Mouse (Mus musculus) gastrocnemius, adult 8-10 months (tissue): ENCODE measurements at regions not wholly inside any gene's neighbourhood (a gene's known extent, or its start where the extent isn't known, plus 50 kb on each side); places are given as distances from the start of the nearest gene placed in this dataset.

Source experiments
- DNase-seq, 2 experiments: peaks; one replicate each; pipeline ENCODE4 v3.0.0; 2022; ENCODE audit warnings: low spot score in 2 of 2

DNA sequence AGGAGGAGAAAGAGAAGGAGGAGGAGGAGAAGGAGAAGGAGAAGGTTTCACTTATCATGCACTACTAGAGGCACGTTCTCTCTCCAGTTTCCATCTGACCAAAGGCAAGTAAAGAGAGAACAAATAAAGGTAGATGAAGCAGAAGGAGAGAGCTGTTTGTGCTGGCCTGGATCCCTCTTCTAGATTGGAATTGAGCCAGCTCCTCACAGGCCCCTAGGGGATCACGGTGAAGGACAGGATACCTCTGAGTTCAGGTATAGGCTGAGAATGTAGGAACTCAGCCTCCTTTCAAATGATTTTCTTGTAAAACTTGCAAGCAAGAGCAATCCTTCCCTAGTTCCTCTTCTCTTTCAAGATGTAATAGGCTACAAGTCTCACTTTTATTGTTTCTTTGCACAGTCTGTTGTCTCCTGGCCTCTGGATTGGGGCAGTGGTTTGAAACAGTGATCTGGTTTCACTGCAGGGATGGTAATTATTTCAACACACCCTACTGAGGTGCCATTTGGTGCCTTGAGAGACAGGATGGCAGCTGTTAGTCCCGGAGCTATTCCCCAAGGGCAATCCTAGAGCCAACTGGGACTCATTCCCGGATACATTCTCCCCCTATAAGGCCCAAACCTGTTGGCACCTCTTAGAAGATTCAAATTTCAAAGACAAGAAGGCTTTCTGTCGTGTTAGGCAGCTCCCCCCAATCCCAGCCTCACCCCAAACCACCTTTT lies 134.8 kb downstream of the Gm9817 start:
- peak; percentile 3 to 15 for DNase-seq

DNA sequence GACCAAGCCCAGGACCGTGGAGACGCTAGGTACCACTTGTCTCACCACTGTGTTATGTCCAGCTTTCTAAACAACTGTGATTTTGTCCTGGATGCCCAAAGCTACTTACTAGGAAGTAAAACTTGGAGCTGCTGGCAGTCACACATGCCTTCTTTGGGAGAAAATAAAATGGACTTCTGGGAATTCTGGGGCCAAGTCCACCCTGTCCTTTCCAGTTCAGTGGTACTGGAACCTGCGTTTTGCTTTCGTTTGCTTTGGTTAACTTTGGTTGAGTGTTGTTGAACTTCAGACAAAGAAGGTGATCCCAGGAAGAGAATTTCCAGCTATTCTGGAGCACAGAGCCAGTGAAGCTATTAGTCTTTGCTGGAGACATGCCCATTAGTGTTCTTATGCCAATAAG lies 139.8 kb downstream of the Gm9817 start:
- no peak for DNase-seq

DNA sequence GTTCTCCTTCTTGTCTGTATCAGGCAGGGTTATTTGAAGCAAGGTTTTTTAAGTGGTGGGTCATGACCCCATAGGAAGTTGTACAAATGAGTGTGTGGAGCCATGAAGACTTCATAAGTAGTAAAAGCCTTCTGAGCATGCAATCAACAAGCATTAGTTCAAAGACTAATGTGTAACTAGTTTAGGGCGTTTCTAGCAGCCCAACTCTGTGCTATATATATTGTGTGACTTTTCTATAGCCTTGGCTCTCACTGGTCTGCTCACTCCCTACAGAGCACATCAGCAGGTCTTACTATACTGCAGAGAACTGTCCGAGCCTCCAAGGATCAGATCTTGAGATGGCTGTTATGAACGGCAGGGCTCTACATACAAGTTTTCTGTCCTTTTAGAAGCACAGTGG lies 141.2 kb downstream of the Gm9817 start:
- DNase-seq = no peak

DNA sequence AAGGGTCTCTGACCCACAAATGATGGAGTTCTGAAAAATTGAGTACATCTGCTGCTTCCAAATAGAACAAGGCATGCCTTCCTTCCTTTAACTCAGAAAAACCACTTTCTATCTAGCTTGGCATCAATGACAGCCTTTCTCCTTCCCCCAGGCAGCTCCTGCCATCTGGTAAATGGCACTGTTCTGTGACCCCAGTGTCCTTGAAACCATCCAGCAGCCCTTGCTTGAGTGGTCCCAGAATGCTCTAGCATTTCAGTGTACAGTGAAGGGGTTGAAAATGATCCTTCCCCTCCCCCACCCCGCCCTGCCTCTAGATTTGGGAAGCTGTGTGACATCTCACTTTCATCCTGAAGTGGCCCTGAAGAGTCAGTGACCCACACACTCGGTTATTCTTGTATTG lies 152.3 kb downstream of the Gm9817 start:
- DNase-seq = no peak

DNA sequence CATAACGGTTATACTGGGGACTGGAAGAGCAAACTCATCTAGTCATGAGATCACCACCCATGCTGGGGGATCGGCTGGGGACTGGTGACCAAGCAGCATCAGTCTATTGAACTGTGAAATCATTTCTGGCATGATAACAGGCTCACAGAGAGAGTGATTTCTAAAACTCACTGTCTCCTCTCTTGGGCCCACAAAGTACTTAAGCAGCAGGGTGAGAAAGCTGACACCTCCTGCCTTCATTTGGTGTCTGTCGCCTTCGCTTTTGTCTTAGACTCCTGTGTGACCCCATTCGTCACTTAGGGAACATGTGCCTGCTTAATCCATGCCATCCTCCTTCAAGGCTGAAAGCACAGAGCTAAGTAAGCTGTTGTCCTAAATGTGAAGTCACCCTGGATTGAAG lies 154.3 kb upstream of the Mylip start:
- DNase-seq = no peak

DNA sequence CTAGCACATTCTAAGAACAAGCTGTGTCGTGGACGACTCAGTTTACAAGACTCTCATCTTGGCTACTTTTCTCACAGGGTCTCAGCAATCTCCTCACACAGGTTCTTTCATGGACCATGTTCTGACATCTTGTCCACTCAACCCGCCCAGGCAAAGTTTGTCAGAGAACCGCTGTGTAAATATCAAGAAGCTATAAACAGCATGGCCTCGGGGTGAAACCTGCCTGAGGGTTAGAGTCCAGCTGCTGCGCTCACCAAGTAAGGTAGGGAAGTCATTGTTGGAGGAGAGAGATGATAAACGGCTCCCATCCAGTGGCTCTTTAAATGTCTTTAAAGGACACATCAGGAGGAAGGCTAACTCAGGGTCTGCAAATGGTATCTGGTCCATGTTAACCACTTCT lies 151.3 kb upstream of the Mylip start:
- no peak for DNase-seq

DNA sequence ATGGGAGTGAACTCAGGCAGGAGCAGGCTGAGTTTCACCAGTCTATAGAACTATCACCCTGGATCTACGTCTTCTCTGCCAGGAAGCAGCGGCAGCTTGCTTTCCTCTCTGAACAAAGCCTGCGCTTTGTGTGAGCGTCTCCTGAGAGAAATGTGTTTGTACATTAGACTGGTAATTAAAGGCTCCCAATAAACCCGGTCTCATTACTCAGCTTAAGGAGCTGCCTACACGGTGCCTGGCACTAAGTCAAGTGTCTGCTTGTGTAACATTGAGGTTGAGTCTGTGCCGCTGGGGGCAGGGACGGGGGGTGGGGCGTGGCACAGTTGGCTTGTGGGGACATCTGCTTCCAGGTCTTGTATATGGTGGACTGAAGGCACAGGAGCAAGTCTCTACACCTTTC lies 150.4 kb upstream of the Mylip start:
- DNase-seq = peak in 1 of 2 experiments; percentile 4

DNA sequence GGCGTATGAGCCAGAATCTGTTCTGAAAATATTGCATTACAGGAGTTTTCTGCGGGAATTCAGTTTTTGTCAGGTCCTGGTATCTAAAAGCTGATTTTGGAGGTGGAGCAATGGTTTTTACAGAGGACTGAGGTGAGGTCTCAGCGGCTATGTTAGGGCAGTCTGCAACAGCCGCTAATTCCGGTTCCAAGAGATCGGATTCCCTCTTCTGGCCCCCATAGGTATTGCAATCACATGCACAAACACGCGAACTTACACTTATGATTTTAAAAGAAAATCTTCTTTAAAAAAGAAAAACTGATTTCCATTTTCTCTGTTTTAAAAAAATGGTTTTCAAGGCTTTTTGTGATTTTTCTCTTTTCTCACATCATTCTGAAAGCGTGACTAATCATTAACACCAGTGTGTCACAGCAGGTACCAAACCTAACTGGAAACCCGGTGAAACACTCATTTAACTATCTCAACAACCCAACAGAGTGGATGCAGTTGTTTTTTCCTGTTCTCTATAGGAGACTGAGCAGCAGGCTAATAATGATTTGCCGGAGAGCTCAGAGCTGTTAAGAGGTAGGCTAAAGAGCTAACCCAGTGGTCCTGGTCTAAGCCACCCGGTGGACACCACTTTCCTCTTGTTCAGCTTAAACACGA lies 149.4 kb upstream of the Mylip start:
- no peak for DNase-seq

DNA sequence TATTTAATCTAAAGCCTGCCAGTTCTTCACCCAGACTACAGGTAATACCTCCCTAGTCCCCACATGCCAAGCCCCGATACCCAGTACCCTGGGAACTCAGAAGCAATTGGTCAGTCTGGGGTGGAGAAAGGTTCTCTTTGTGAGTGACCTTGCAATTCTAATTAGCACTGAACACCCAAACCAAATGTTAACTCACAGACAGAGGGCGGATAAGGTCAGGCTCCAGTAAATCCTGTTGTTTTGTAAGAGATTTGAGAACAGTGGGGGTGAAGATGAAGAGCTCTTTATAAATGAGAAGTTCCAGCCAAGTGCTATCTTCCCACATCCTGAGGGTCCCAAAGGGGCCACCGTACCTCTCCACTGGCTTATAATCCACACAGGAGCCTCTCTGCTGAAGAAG lies 147.3 kb upstream of the Mylip start:
- DNase-seq = no peak

DNA sequence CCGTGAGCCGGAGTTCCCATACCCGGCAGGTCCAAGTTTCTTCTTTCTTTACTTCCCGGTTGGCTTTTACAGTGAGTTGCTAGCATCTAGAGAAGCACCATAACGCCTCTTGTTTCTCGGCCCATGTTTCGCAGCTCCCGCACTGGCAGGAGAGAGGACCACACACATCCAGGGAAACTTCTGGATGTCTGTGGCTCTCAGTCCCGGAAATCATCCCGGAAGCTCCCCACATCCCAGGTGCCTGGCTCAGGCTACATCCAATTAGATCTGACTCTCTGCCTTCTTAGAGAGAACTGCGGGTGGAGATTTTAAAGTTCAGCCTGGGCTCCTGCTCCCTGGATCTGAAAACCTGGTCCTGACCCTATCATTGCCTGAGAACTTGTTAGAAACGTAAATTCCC lies 146.8 kb upstream of the Mylip start:
- DNase-seq = no peak

DNA sequence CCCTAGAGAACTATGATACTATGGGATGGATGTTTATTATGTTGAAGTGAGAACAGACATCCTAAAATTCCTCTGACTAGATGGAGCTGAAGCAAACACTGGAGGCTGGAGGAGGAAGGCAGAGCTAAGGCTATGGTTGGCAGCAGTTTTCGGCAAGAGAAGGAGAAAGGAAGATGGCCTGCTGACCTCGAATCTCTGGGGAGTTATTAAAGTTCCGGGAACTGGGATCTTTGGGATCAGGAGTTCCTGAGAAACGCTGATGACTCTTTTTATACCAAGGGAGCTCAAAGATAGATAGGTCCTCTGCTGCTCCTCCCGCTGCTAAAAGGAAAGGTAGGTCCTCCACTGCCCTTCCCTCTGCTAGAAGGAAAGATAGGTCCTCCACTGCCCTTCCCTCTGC lies 143.9 kb upstream of the Mylip start:
- DNase-seq = no peak

DNA sequence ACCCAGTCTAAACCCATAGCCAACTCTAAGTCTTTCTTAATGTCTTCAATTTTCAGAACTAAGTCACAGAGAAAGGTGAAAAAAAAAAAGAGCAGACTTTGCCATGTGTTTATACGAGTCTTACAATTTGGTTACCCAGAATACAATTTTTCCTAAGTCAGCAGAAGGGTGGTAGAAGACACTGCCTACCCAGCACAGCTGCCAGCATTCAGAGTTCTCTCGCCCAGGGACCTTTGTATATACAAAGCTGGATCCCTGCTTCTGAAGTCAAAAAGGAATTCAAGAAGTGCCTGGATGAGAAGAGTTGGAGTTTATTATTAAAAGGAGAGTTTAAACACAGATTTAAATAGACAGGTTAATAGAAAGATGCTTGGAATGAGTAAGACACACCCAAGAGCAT lies 143.2 kb upstream of the Mylip start:
- DNase-seq = no peak

DNA sequence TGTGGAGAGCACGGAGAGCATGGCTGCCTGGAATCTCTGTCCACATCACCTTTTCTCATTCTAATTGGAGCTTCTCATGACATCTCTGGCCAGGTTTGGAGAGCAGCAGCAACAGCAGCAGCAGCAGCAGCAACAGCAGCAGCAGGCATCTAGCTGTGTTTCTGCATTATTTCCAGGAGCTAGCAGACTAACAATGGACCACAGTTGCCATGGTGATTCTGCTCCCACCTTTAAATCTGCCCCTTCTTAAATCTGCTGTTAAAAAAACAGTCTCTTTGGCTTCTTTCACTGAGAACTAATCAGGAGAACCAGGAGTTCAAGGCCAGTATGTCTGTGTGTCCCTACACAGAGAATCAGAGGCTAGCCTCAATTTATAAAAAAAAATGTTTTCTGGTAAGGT lies 139.5 kb upstream of the Mylip start:
- DNase-seq = no peak

DNA sequence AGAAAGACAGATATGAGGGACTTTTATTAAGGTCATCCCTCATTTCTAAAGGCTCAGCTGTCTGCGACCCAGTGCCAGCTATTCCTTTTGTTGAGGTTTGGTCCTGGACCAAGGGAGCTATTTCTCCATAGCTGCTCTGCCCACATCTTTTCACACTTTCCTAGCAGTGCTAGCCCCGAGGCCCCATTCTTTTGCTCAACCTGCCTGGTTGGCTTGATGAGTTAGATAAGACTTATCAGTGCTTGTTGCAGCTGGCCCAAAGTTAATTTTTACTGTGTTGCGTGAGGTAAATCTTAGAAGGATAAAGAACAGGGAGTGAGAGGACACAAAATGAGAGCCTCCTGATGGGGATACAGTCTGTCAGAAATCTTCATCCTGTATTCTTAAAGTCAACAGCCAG lies 138.5 kb upstream of the Mylip start:
- no peak for DNase-seq

DNA sequence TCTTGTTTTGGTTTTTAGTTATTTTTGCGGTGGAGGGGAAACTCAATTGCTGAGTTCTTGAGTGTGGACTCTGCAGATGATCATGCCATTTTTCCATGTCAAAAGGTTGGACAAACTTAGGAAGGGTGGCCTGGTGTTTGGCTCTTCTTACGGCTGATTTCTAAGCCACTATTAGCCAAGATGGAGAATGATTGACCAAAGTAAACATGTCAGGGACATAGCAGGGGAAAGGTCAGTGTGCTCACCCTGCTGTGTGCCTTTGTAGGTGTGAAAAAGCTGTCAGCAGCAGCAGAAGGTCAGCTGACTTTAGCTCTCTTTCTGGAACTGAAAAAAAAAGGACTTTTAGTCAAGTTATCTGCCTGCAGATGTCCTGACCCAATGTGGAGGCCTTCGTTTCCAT lies 137.4 kb upstream of the Mylip start:
- DNase-seq = no peak

DNA sequence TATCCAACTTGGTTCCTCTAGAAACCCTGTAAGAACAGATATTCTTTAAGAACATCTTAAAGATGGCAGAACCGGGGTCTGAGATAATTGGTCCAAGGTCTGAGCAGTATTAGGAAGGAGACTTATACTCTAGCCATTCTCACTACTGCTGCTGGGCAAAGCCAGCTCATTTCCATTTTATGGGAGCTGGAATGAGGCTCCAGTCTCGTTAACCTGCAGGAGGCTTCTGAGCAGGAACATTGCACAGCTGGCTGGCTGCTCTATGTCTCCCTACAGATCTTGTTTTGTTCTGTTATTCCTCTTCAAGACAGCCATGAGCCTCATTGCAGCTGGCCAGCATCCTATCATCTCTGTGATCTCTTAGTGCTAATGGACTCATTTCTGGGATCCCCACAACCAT lies 136.3 kb upstream of the Mylip start:
- DNase-seq = no peak

DNA sequence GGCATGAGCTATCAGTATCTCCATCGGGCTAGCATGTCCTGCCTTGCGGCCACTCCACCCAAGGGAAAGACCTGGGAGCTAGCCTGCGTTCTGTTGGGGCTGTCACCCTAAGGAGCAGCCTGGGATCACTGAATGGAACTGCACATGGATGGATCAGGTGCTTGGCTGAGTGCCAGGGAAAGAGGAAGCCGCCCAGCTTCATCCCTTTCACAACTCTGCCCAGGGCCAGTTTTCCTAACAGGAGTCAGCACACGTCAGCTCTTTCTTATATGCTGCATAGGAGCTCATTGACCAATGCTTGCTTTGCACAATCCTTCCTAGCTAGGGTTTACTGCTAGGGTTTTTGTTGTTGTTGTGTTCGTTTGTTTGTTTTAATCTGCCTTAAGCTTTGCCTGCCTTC lies 134.3 kb upstream of the Mylip start:
- DNase-seq = no peak

DNA sequence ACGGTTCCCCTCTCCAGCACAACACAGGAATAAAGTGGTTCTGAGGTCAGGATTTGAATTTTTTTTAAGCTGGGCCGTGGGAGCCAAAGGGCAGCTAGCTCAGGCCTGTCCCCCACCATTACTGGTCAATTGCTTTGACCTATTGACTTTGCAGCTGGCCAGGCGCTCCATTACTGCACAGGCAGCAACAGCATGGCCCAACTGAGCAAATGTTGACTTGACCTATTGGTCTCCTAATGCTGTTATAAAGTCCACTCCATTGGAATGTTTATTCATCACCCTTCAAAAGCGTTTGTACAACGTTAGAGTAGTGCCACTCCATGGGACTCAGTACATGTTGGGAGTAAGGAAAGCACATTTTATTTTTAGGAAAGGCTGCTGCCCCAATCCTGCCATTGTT lies 127.5 kb upstream of the Mylip start:
- no peak for DNase-seq

DNA sequence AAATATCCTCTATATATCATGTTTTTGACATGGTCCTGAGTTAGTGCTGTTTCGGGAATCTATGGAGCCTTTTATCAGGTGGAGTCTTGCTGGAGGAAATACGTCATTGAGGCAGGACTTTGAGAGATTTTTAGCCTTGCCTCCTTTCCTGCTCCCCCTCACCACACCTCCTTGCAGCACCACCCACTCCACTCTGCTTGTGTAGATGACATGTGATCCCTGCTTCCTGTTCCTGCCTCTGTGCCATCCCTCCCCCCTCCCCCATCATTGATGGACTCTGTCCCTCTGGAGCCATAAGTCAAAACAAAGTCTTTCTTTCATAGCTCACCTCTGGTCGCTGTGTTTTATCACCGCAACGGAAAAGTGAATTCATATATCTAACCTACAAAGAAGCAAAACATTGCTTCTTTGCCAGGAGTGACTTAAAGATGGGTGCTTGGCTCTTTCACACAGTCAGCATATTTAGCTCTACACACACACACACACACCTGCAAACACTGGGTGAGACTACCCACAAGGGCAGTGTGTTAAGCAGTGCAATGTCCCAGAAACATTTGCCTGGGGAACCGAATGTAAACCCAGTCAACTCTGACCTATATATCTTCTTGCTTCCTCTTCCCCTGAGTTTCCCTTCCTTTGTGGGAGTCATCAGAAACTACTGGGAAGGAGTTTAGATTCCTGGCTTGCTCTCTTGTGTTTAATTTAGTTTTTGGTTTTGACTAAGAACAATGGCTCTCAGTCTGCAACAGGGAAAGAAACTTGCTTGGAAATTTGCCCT lies 123.1 kb upstream of the Mylip start:
- DNase-seq = no peak

DNA sequence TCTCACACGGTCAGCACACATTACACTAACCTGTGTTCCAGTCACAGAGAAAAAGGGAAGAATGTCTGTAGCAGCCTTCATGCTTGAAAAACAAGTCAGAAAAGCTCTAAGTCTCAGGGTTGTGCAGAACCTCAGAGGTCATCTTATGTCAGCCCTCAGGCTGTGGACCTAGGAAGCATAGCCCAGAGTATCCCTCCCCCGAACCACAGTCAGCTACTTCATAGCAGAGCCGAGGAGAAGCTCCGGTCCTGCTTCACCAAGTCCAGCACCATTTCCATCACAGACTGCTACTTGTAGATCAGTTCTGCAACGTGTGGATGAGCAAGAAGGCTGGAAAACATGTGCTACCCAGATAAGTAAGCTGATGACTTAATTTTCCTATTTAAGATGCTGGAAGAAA lies 122.1 kb upstream of the Mylip start:
- DNase-seq = no peak

DNA sequence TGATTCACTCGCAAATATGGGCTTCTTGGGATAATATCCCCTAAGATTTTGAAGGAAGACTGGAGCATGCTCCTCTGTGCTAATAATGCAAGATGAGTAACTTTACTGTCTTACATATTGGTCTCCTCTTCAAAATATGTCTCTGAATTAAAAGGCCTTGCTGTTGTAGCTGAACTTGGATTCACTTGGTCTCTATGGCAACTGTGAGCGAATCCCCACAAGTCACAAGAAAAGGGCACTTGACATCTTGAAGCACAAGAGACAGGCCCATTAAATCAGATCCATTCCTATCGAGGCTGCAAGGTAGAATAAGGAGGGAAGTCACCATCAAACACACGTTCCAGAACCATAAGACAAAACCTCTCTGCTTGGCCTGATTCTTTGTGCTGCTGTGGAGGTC lies 121.6 kb upstream of the Mylip start:
- DNase-seq = no peak

DNA sequence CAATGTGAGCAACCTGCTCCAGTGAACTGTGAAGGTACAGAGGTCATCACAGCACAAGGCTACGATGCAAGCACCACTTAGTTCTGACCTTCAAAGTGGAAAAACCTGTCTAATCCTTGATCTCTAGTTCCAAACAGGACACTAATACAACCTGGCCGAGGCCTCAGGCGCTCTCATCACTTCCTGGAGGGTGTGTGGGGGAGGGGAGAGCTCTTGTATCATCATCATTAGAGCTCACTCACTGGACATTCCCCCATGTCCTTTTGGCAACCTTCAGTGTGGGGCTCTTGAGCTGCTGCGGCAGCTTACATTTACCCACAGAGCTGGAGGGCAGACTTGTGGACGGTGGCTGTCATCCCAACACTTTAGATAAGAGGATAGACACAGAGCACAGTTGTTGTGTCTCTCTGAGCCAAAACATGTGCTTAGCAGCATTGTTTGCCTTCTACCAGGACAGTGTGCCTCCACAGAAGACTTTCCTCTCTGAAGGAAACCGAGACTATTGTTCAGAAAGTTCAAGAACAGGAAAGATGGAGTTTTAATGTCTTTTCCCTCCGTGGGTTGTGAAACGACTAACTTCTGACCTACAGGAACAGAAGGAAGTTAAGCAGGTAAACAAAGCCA lies 115.2 kb upstream of the Mylip start:
- DNase-seq = no peak
